Mouse (Mus musculus) layer of hippocampus, adult 18-20 months (tissue): Measurements from ENCODE around the gene Hoxd3. TPM values are rescaled to one million over a fixed set of nuclear protein-coding genes. Genes with fewer than 3 reads are reported as not detected.

Experiments used
- DNase-seq, 2 experiments: peaks; one replicate each; pipeline ENCODE4 v3.0.0; 2022; ENCODE audit warnings: low spot score in 2 of 2
- total RNA-seq, 2 experiments: library from RNA; stranded (reverse); gene quantifications; 2 replicates each; pipeline ENCODE4 v1.2.3; 2021

The Hoxd3 gene
- total RNA-seq, 2 experiments from 2014 or later = not detected

GRCm38 (mm10) chr2:74678891-74679595 is 32.7 kb upstream of the Hoxd3 start, which contains the start of gene Hoxd11:
TSS of gene Hoxd11 (plus strand) at chr2:74679557.
- DNase-seq = no peak

GRCm38 (mm10) chr2:74679596-74679971 is 32.1 kb upstream of the Hoxd3 start:
- no peak for DNase-seq

- no peak for DNase-seq
Measured at GRCm38 (mm10) chr2:74679980-74680379, 31.7 kb upstream of the Hoxd3 start.

GRCm38 (mm10) chr2:74680561-74681398 is 30.9 kb upstream of the Hoxd3 start:
- no peak for DNase-seq

- DNase-seq = no peak
Measured at GRCm38 (mm10) chr2:74681594-74682531, 29.9 kb upstream of the Hoxd3 start.

- DNase-seq = no peak
Measured at GRCm38 (mm10) chr2:74682796-74683195, 28.9 kb upstream of the Hoxd3 start.

GRCm38 (mm10) chr2:74683471-74683951 is 28.2 kb upstream of the Hoxd3 start:
- DNase-seq = no peak

- no peak for DNase-seq
Measured at GRCm38 (mm10) chr2:74684106-74684505, 27.6 kb upstream of the Hoxd3 start.

- no peak for DNase-seq
Measured at GRCm38 (mm10) chr2:74685059-74685603, 26.6 kb upstream of the Hoxd3 start.

GRCm38 (mm10) chr2:74686301-74686987 is 25.3 kb upstream of the Hoxd3 start:
- peak in 1 of 2 experiments; percentile 73 for DNase-seq

GRCm38 (mm10) chr2:74686988-74687697 is 24.6 kb upstream of the Hoxd3 start:
- DNase-seq = no peak

- DNase-seq = no peak
Measured at GRCm38 (mm10) chr2:74687698-74688555, 23.8 kb upstream of the Hoxd3 start.

- DNase-seq = no peak
Measured at GRCm38 (mm10) chr2:74688795-74689573, 22.7 kb upstream of the Hoxd3 start.

- DNase-seq = no peak
Measured at GRCm38 (mm10) chr2:74689574-74690337, 22.0 kb upstream of the Hoxd3 start.

- no peak for DNase-seq
Measured at GRCm38 (mm10) chr2:74690338-74690716, 21.4 kb upstream of the Hoxd3 start.

- no peak for DNase-seq
Measured at GRCm38 (mm10) chr2:74691022-74691951, 20.4 kb upstream of the Hoxd3 start, which contains the start of gene Hoxd10. TSS of gene Hoxd10 (plus strand) at chr2:74691924.
